Mouse (Mus musculus) small intestine, adult 2 months (tissue): ENCODE results near the gene Olfr1019. TPM values are rescaled to one million over a fixed set of nuclear protein-coding genes. Genes with fewer than 3 reads are reported as not detected.

Experiments
- H3K27ac ChIP-seq: fragments of 200-500 bp; 2 replicates; pipeline ENCODE4 v1.5.1; 2012; ENCODE audit warnings: low read depth, low read length, control low read depth, inconsistent platforms; ENCODE audit not compliant: insufficient read depth
- H3K27me3 ChIP-seq: fragments of 200-500 bp; 2 replicates; pipeline ENCODE4 v1.6.1; 2012; ENCODE audit warnings: mild to moderate bottlenecking, moderate library complexity, low read length, inconsistent platforms; ENCODE audit not compliant: control insufficient read depth, insufficient read depth
- H3K36me3 ChIP-seq: fragments of 200-500 bp; 2 replicates; pipeline ENCODE4 v1.6.1; 2012; ENCODE audit warnings: mild to moderate bottlenecking, low read length, control low read depth, inconsistent platforms; ENCODE audit not compliant: control insufficient read depth, insufficient read depth
- H3K4me1 ChIP-seq: fragments of 200-500 bp; 2 replicates; pipeline ENCODE4 v1.6.1; 2012; ENCODE audit warnings: low read length, inconsistent platforms, mixed read lengths; ENCODE audit not compliant: control insufficient read depth, insufficient read depth, insufficient read length
- H3K4me3 ChIP-seq: fragments of 200-500 bp; 2 replicates; pipeline ENCODE4 v1.5.1; 2012; ENCODE audit warnings: low read depth, mild to moderate bottlenecking, control low read depth, inconsistent platforms, low read length, moderate library complexity
- CTCF ChIP-seq: fragments of 200-500 bp; IDR thresholded peaks from 2 replicates; pipeline ENCODE4 v1.5.1; 2012; ENCODE audit warnings: low read depth, mild to moderate bottlenecking, control low read depth, inconsistent platforms, low read length, moderate library complexity, mixed read lengths; ENCODE audit not compliant: insufficient replicate concordance, insufficient read length; ENCODE audit errors: extremely low read depth
- POLR2A ChIP-seq: fragments of 200-500 bp; IDR thresholded peaks from 2 replicates; pipeline ENCODE4 v1.6.1; 2012; ENCODE audit warnings: low read depth, mild to moderate bottlenecking, control low read depth, inconsistent platforms, low read length, moderate library complexity
- WGBS: fragments of 180-500 bp; shearing (Covaris S2); methylation state at CpG from one replicate; pipeline ENCODE4 v1.1.7; 2018; 5-methylcytosine and 5-hydroxymethylcytosine counted together
- polyA plus RNA-seq: library from polyadenylated mRNA; depleted of rRNA; stranded (reverse); fragments of >200 nt; gene quantifications from 2 replicates; pipeline ENCODE4 v1.2.3, GENCODE M21; 2012; rRNA removed

Olfr1019 gene
- polyA plus RNA-seq, 1 experiment: not detected

- Histone ChIP-seq H3K4me3 (no peak overlapping the region), H3K4me1 (no peaks in the 10 kb centered on the region), H3K36me3 (no peaks in the 10 kb centered on the region), H3K27ac (no peak overlapping the region), H3K27me3 (no peaks in the 10 kb centered on the region)
- WGBS: 45% methylated on average over 2 of the region's 2 CpGs
- no peak for TF ChIP-seq POLR2A
- no peak for TF ChIP-seq CTCF
Observed at GRCm38 (mm10) chr2:85792331-85792730, 53.0 kb downstream of the Olfr1019 start.

Other genes starting within 250 kb of the Olfr1019 start
- gene Olfr1000, start 233.6 kb downstream of the Olfr1019 start, polyA plus RNA-seq: not detected in 2 replicates
- not detected in 2 replicates for gene Olfr1002, start 194.8 kb downstream of the Olfr1019 start, polyA plus RNA-seq
- gene Olfr154, start 181.0 kb downstream of the Olfr1019 start, polyA plus RNA-seq: not detected in 2 replicates
- not detected in 2 replicates for gene Olfr1006, start 166.7 kb downstream of the Olfr1019 start, polyA plus RNA-seq
- not detected in 2 replicates for gene Olfr1008, start 156.1 kb downstream of the Olfr1019 start, polyA plus RNA-seq
- not detected in 2 replicates for gene Olfr1009, start 130.1 kb downstream of the Olfr1019 start, polyA plus RNA-seq
- not detected in 2 replicates for gene Olfr1012, start 82.7 kb downstream of the Olfr1019 start, polyA plus RNA-seq
- not detected in 2 replicates for gene Olfr1013, start 78.4 kb downstream of the Olfr1019 start, polyA plus RNA-seq
- gene Olfr1014, start 72.8 kb downstream of the Olfr1019 start, polyA plus RNA-seq: not detected in 2 replicates
- not detected in 2 replicates for gene Olfr1015, start 63.5 kb downstream of the Olfr1019 start, polyA plus RNA-seq
- not detected in 2 replicates for gene Olfr1016, start 42.9 kb downstream of the Olfr1019 start, polyA plus RNA-seq
- gene Olfr1018, start 27.0 kb downstream of the Olfr1019 start, polyA plus RNA-seq: not detected in 2 replicates
- gene Olfr1020, start 1.5 kb upstream of the Olfr1019 start, polyA plus RNA-seq: not detected in 2 replicates
- not detected in 2 replicates for gene Olfr1022, start 23.1 kb upstream of the Olfr1019 start, polyA plus RNA-seq
- not detected in 2 replicates for gene Olfr1023, start 40.2 kb upstream of the Olfr1019 start, polyA plus RNA-seq
- gene Olfr1024, start 59.6 kb upstream of the Olfr1019 start, polyA plus RNA-seq: not detected in 2 replicates
- not detected in 2 replicates for gene Olfr1025-ps1, start 69.7 kb upstream of the Olfr1019 start, polyA plus RNA-seq
- not detected in 2 replicates for gene Olfr1026, start 76.1 kb upstream of the Olfr1019 start, polyA plus RNA-seq
- gene Olfr1028, start 105.0 kb upstream of the Olfr1019 start, polyA plus RNA-seq: not detected in 2 replicates
- gene Olfr1029, start 128.4 kb upstream of the Olfr1019 start, polyA plus RNA-seq: not detected in 2 replicates
- gene Olfr1030, start 133.8 kb upstream of the Olfr1019 start, polyA plus RNA-seq: not detected in 2 replicates
- not detected in 2 replicates for gene Olfr1031, start 144.8 kb upstream of the Olfr1019 start, polyA plus RNA-seq
- not detected in 2 replicates for gene Olfr1032, start 160.1 kb upstream of the Olfr1019 start, polyA plus RNA-seq
- gene Olfr1033, start 175.2 kb upstream of the Olfr1019 start, polyA plus RNA-seq: 0.06 TPM in 1 of 2 replicates, not detected in the other
- gene Olfr1034, start 200.4 kb upstream of the Olfr1019 start, polyA plus RNA-seq: 0.03 TPM in 1 of 2 replicates, not detected in the other
- gene Olfr1036, start 228.5 kb upstream of the Olfr1019 start, polyA plus RNA-seq: not detected in 2 replicates
- not detected in 2 replicates for gene Olfr1037, start 241.9 kb upstream of the Olfr1019 start, polyA plus RNA-seq